Comparison of ENCODE assay signal across 16 mouse cellular contexts in the genomic region with DNA sequence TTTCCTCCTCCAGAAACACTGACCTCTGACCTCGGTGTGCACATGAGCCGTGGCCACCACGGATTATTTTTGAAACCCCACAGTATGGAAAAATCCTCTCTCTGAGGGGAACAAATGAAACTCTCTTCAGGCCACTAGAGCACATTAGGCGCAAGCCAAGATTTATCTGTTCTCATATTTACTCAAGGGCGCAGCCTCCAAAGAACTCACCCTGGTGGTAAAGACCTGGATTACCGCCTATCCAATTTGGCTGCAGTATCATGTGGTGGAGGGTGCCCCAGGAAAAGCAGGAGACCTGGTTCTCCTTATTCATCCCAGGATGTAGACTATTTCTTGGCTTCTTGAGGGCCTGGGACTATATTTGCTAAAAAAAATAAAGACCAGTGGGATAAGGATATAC. TPM values are rescaled to one million over a fixed set of nuclear protein-coding genes. Genes with fewer than 3 reads are reported as not detected.
A peak's percentile ranks its signal among the peaks of the same experiment; 100 is the strongest.
DNase-seq lines count a peak whose midpoint lies in the region; ATAC-seq and TF ChIP-seq lines count a peak whose summit lies in the region.
"Had no signal": no experiment of that assay in that cellular context is flagged by ENCODE, and none has a peak within 500 bp of the region (broad histone marks: within the 10 kb centered on the region; RNA-seq: fewer than 3 reads in every experiment).

No protein-coding gene starts in this region.

- no peak for TF ChIP-seq POLR2A in heart, adult 2 months (IDR thresholded peaks at IDR 0.05; ENCODE audit: insufficient read depth, low read depth, low read length)
- no peak for TF ChIP-seq POLR2A in liver, adult 2 months (IDR thresholded peaks at IDR 0.05; ENCODE audit: extremely low read depth, insufficient read depth, low read length)

- H3K9me3 ChIP-seq in heart, embryonic 10.5 days = no peaks in the 10 kb centered on the region
- no peaks in the 10 kb centered on the region for H3K9me3 ChIP-seq in liver, embryonic 11.5 days (ENCODE audit: control insufficient read depth, low read length)
- H3K9me3 ChIP-seq in stomach, postnatal 0 days (ENCODE audit: control insufficient read depth, low read length) = no peaks in the 10 kb centered on the region
- H3K9me3 ChIP-seq: embryonic facial prominence, embryonic 15.5 days; forebrain, embryonic 10.5 days; forebrain, embryonic 15.5 days; G1E; hindbrain, embryonic 13.5 days had no signal

- no peak overlapping the region for H3K4me3 ChIP-seq in heart, adult 2 months
- H3K4me3 ChIP-seq in heart, embryonic 10.5 days = no peak overlapping the region
- no peak overlapping the region for H3K4me3 ChIP-seq in liver, adult 2 months (ENCODE audit: insufficient read depth, low read depth, low read length)
- no peak overlapping the region for H3K4me3 ChIP-seq in liver, embryonic 11.5 days (ENCODE audit: low read depth, low read length)
- no peak overlapping the region for H3K4me3 ChIP-seq in stomach, postnatal 0 days (ENCODE audit: low read depth, low read length)
- H3K4me3 ChIP-seq: embryonic facial prominence, embryonic 15.5 days; erythroblast, embryonic 14.5 days; forebrain, embryonic 10.5 days; forebrain, embryonic 15.5 days; hindbrain, embryonic 13.5 days had no signal

- peaks cover 18% of the 10 kb centered on the region for H3K4me1 ChIP-seq in heart, adult 2 months (ENCODE audit: control insufficient read depth, insufficient read depth, low read length)
- H3K4me1 ChIP-seq in heart, embryonic 10.5 days = peaks cover 27% of the 10 kb centered on the region
- peaks cover 2% of the 10 kb centered on the region; the same call in 1 of the 2 replicates for H3K4me1 ChIP-seq in liver, adult 2 months (ENCODE audit: control insufficient read depth, insufficient read depth, low read length)
- peaks cover 9% of the 10 kb centered on the region for H3K4me1 ChIP-seq in liver, embryonic 11.5 days (replicated peaks; ENCODE audit: control insufficient read depth, insufficient read depth, low read length)
- H3K4me1 ChIP-seq in stomach, postnatal 0 days (replicated peaks; ENCODE audit: control insufficient read depth, insufficient read depth) = no peaks in the 10 kb centered on the region
- H3K4me1 ChIP-seq: embryonic facial prominence, embryonic 15.5 days; forebrain, embryonic 15.5 days had no signal

- no peak for TF ChIP-seq EP300 in heart, adult 2 months (IDR thresholded peaks at IDR 0.05; ENCODE audit: insufficient read depth, low read depth, low read length)
- TF ChIP-seq EP300 in stomach, postnatal 0 days (optimal IDR thresholded peaks at IDR 0.05) = no peak

- no peak overlapping the region for H3K9ac ChIP-seq in heart, adult 2 months (ENCODE audit: low read depth, low read length)
- no peak overlapping the region for H3K9ac ChIP-seq in liver, adult 2 months (ENCODE audit: low read depth, low read length)
- no peak overlapping the region for H3K9ac ChIP-seq in liver, embryonic 11.5 days (ENCODE audit: low read depth, low read length)
- no peak overlapping the region for H3K9ac ChIP-seq in stomach, postnatal 0 days (ENCODE audit: low read length)
- H3K9ac ChIP-seq: embryonic facial prominence, embryonic 15.5 days; forebrain, embryonic 15.5 days; hindbrain, embryonic 13.5 days had no signal

- H3K27ac ChIP-seq in heart, adult 2 months = peak overlapping the region; percentile 22; the same call in 1 of the 2 replicates
- no peak overlapping the region for H3K27ac ChIP-seq in heart, embryonic 10.5 days
- H3K27ac ChIP-seq in liver, adult 2 months (replicated peaks; ENCODE audit: insufficient read depth, low read depth, low read length) = no peak overlapping the region
- H3K27ac ChIP-seq in liver, embryonic 11.5 days (ENCODE audit: low read depth, low read length) = no peak overlapping the region
- H3K27ac ChIP-seq in stomach, postnatal 0 days (replicated peaks) = no peak overlapping the region
- H3K27ac ChIP-seq: embryonic facial prominence, embryonic 15.5 days; forebrain, embryonic 10.5 days; forebrain, embryonic 15.5 days; hindbrain, embryonic 13.5 days had no signal

- no peaks in the 10 kb centered on the region for H3K79me2 ChIP-seq in heart, adult 2 months (replicated peaks; ENCODE audit: control insufficient read depth, insufficient read depth, low read length)
- H3K79me2 ChIP-seq in liver, adult 2 months (ENCODE audit: control insufficient read depth, insufficient read depth, low read length) = no peaks in the 10 kb centered on the region

- H3K27me3 ChIP-seq in heart, adult 2 months (ENCODE audit: control insufficient read depth, insufficient read depth, low read length) = no peaks in the 10 kb centered on the region
- no peaks in the 10 kb centered on the region for H3K27me3 ChIP-seq in heart, embryonic 10.5 days (ENCODE audit: insufficient read depth, poor library complexity, severe bottlenecking)
- H3K27me3 ChIP-seq in liver, adult 2 months (ENCODE audit: control insufficient read depth, insufficient read depth, low read length) = no peaks in the 10 kb centered on the region
- no peaks in the 10 kb centered on the region for H3K27me3 ChIP-seq in liver, embryonic 11.5 days (replicated peaks; ENCODE audit: control insufficient read depth, insufficient read depth, low read length)
- no peaks in the 10 kb centered on the region for H3K27me3 ChIP-seq in Patski
- no peaks in the 10 kb centered on the region for H3K27me3 ChIP-seq in stomach, postnatal 0 days (ENCODE audit: control insufficient read depth, insufficient read depth, low read length)
- H3K27me3 ChIP-seq: embryonic facial prominence, embryonic 15.5 days; forebrain, embryonic 15.5 days; hindbrain, embryonic 13.5 days had no signal

- POLR2A ChIA-PET in Patski (lab: Charles Lee) = no interaction called here

- TF ChIP-seq CTCF in heart, adult 2 months (IDR thresholded peaks at IDR 0.05) = no peak
- no peak for TF ChIP-seq CTCF in liver, adult 2 months (IDR thresholded peaks at IDR 0.05; ENCODE audit: low read depth, low read length)
- TF ChIP-seq CTCF in Patski (IDR thresholded peaks at IDR 0.05) = peak; percentile 4
- peak; percentile 36 for TF ChIP-seq CTCF in stomach, postnatal 0 days (IDR thresholded peaks at IDR 0.05; ENCODE audit: low read depth)

- no peak overlapping the region for H3K4me2 ChIP-seq in liver, embryonic 11.5 days
- H3K4me2 ChIP-seq in stomach, postnatal 0 days (replicated peaks; ENCODE audit: low read depth) = no peak overlapping the region
- H3K4me2 ChIP-seq: embryonic facial prominence, embryonic 15.5 days; forebrain, embryonic 15.5 days; hindbrain, embryonic 13.5 days had no signal

- intact Hi-C loops in heart, adult 2 months (cut with DNase I) = loop anchor here (1.0 to 5.0 kb wide), 3 partner anchors 91 to 155 kb away; no protein-coding TSS in a partner anchor

- DNase-seq in heart, adult 2 months = no peak
- DNase-seq in heart, embryonic 10.5 days (ENCODE audit: low spot score) = no peak
- peak; percentile 20 for DNase-seq in liver, adult 2 months (ENCODE audit: extremely low read depth, low read depth, low spot score)
- DNase-seq in liver, embryonic 11.5 days (ENCODE audit: low spot score) = no peak
- DNase-seq in Patski (ENCODE audit: low read depth, low spot score) = no peak
- no peak for DNase-seq in stomach, postnatal 0 days (ENCODE audit: low spot score)
- DNase-seq in ovary, postnatal 36 days (ENCODE audit: low spot score) = no peak
- DNase-seq: gastrocnemius, postnatal 14 days had no signal

- ATAC-seq in liver, embryonic 11.5 days (replicated peaks; ENCODE audit: low FRiP score) = no peak
- no peak for ATAC-seq in Patski
- no peak for ATAC-seq in stomach, postnatal 0 days (ENCODE audit: low FRiP score, low TSS enrichment)
- ATAC-seq: activated CD4-positive, CD25-positive, alpha-beta regulatory T cell, adult 4 months; forebrain, embryonic 15.5 days; intestine, embryonic 16.5 days had no signal

- peaks cover 7% of the 10 kb centered on the region for H3K36me3 ChIP-seq in heart, adult 2 months (ENCODE audit: control insufficient read depth, insufficient read depth, low read length)
- no peaks in the 10 kb centered on the region for H3K36me3 ChIP-seq in heart, embryonic 10.5 days
- no peaks in the 10 kb centered on the region for H3K36me3 ChIP-seq in liver, adult 2 months (ENCODE audit: control insufficient read depth, insufficient read depth, low read length)
- H3K36me3 ChIP-seq in liver, embryonic 11.5 days (ENCODE audit: control insufficient read depth, insufficient read depth, low read length) = no peaks in the 10 kb centered on the region
- no peaks in the 10 kb centered on the region for H3K36me3 ChIP-seq in stomach, postnatal 0 days (ENCODE audit: control insufficient read depth, insufficient read depth, low read length)
- H3K36me3 ChIP-seq: embryonic facial prominence, embryonic 15.5 days; forebrain, embryonic 10.5 days; forebrain, embryonic 15.5 days; G1E; hindbrain, embryonic 13.5 days had no signal

- CTCF ChIA-PET in Patski (lab: Charles Lee) = no interaction called here

- in situ Hi-C loops in Patski (cut with MboI; ENCODE audit: low pct_unique_long_range_greater_than_20kb) = no loop called here

- WGBS in heart, adult 2 months = 57% methylated on average over 6 of the region's 6 CpGs
- WGBS in heart, embryonic 10.5 days = 77% methylated on average over 6 of the region's 6 CpGs
- WGBS in liver, adult 2 months = 36% methylated on average over 6 of the region's 6 CpGs
- WGBS in liver, embryonic 11.5 days = 72% methylated on average over 6 of the region's 6 CpGs
- 62% methylated on average over 6 of the region's 6 CpGs for WGBS in stomach, postnatal 0 days

RNA-seq across cellular contexts. Expression of gene Kdr, which starts 48.5 kb away (rescaled TPM):
- total RNA-seq in heart, adult 2 months (2021) = 10 to 100 TPM; 70.7 to 78.2 TPM
- polyA plus RNA-seq in heart, adult 2 months (2012; rRNA removed) = 38.3 and 73.9 TPM in 2 replicates
- polyA plus RNA-seq in heart, embryonic 10.5 days (2016; fragmentation: Nextera tagmentation; extraction: Ambion mirVana) = 36.7 and 48.1 TPM in 2 replicates
- total RNA-seq in liver, adult 2 months (2014; rRNA removed) = 33.4 and 35.1 TPM in 2 replicates
- polyA plus RNA-seq in liver, adult 2 months (2012; rRNA removed) = 5.8 and 7.8 TPM in 2 replicates
- polyA plus RNA-seq in liver, embryonic 11.5 days (2014; fragmentation: Nextera tagmentation; extraction: Ambion mirVana) = 28.0 and 31.2 TPM in 2 replicates
- not detected for polyA plus RNA-seq in Patski (2021)
- 6.1 and 6.5 TPM in 2 replicates for polyA plus RNA-seq in stomach, postnatal 0 days (2015; fragmentation: Nextera tagmentation; extraction: Ambion mirVana)
- polyA plus RNA-seq: G1E had no signal

Comparison
In these comparisons a context has a peak if more than half of its experiments do, and no peak if none do; other contexts are left out.
1. CTCF ChIP-seq: peak in Patski (single experiment) and stomach, postnatal 0 days (single experiment); none in heart, adult 2 months (single experiment) and liver, adult 2 months (single experiment).